Mouse (Mus musculus): Measurements from ENCODE around the gene Bbs10. TPM values are rescaled to one million over a fixed set of nuclear protein-coding genes. Genes with fewer than 3 reads are reported as not detected.

Gene Bbs10
- total RNA-seq, 2 experiments from 2014 or later: 1.1 to 2.4 TPM

DNA sequence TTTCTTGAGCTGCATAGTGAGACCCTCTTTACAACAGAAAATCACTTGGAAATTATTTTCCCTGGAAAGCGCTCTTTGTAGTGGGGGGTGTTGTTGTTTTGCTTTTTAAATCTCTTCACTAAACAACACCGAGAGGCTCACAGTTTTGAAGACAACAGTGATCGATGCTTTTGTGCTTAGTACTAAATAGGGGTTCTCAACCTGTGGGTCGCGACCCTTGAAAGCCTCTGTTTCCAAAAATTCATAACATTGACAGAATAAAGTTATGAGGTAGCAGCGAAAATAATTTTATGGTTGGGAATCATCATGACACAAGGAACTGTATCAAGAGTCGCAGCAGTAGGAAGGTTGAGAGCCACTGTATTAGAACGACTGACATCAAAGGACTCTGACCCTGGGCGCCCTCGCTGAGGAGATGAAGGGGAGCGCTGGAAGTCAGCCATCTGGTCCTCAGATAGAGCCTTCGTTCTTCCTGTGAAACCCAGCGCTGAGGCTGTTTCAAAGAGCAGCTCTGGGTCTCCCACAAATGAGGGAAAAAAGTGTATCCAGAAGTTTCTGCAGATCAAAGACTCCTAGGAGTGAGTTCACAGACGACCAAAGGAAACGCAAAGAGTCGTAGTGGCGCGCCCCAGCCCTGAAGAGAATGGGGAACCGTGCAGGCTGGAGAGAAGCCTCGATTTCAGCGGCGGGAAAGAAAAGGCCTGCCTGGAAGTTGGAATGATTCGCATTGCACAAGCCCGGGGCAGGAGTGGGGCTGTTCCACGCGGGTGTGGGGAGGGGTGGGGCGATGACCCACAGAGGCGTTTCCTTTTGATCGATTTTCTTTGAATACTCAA lies 37.3 kb downstream of the Bbs10 start:
- intact Hi-C loops (cut with DNase I): no loop called here
- H3K27ac ChIP-seq: no peak overlapping the region
- H3K4me3 ChIP-seq: peak overlapping the region; percentile 43
- no peak for TF ChIP-seq CTCF (IDR thresholded peaks at IDR 0.05)
- DNase-seq: no peak

DNA sequence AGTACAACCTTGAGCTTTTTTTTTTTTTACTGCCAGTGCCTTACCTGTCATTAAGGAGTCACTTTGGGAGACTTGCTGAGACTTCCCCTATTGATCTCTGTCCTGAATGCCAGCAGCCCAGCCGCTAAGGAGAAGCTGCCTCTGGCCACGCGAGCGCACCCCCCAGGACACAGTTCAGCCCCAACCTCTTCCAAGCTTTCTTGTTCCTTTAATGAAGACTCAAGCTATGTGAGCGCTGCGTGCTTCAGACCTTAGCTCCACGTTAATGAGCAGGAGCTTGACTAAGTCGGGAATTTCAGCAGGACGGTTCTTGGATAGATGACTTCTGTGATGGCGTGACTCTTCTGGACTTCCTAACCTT lies 37.9 kb downstream of the Bbs10 start:
- DNase-seq: no peak
- peak overlapping the region; percentile 43 for H3K4me3 ChIP-seq
- no peak for TF ChIP-seq CTCF (IDR thresholded peaks at IDR 0.05)
- H3K27ac ChIP-seq: no peak overlapping the region
- intact Hi-C loops (cut with DNase I): no loop called here

DNA sequence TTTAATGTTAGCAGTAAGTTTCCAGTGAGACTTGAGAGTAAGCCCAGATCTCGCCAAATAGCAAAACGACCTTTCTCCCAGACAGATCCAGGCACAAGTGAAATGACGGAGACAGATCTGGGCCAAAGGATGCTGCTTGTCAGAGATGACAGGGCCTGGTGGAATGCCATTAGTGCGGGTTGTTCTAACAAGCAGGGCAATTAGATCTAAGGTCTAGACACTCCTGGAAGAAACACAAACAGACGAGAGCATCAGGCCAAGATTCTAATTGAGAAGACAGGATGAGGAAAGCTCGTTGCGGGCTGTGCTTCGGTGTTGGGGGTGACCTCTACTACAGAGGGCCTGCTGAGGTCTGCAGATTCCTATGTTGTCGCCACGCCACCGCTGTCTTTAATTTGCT lies 40.8 kb downstream of the Bbs10 start:
- no peak for TF ChIP-seq CTCF (IDR thresholded peaks at IDR 0.05)
- intact Hi-C loops (cut with DNase I): no loop called here
- H3K27ac ChIP-seq: no peak overlapping the region
- DNase-seq: no peak
- no peak overlapping the region for H3K4me3 ChIP-seq

DNA sequence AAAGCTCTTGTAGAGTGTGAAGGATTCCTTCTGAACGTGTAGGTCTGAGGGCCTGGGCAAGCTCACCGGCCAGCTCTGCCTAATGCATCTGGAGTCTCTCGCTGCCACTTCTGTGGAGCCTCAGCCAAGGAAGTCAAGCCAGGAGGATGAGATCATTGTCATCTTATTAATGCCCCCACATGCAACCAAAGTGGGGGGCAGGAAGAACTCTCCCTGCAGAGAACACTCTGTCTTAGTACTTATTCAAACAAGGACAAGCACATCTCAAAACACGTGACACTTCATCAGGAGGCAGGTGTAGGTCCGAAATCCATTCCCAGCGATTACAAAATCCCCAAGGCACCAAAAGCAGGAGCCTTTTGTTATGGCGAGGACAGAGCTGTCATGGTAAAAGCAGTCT lies 43.3 kb downstream of the Bbs10 start:
- no peak for TF ChIP-seq CTCF (IDR thresholded peaks at IDR 0.05)
- DNase-seq: no peak
- intact Hi-C loops (cut with DNase I): no loop called here
- Histone ChIP-seq H3K27ac (no peak overlapping the region), H3K4me3 (no peak overlapping the region)

DNA sequence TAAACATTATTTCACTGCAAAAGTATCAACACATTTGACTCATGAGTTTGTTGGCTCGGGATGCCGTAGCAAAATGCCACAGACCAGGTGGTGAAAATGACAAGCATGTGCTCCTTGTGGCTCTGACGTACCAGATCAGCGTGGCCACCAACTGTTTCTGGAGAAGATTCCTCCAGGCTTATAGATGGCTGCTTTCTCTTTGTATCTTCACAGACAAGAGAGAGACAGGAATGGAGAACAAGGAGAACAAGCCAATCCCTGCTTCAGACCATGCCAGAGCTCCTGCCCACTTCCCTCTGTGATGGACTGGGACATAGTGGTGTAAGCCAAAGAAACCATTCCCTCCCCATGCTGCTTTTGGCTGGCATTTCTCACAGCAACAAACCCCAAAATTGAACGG lies 45.1 kb downstream of the Bbs10 start:
- intact Hi-C loops (cut with DNase I): no loop called here
- no peak for TF ChIP-seq CTCF (IDR thresholded peaks at IDR 0.05)
- DNase-seq: no peak
- no peak overlapping the region for H3K4me3 ChIP-seq
- no peak overlapping the region for H3K27ac ChIP-seq

DNA sequence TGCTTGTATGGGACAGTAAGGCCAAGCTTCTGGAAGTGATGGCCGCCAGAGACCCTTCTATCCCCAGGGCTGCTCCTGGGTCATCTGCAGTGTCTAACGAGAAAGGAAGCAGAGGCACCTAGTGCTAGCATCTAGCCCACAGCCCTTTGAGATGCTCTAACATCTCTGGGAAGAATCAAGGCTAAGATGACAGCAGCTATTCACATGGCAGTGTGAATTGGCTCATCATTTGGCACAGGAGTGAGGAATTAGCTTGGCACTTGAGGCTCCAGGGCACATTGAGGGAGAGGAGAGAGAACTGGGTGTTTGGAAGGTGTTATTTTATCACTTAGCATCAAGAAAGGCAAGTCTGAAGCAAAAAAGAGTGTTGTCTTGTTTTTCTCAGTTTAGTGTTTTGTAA lies 49.8 kb downstream of the Bbs10 start:
- DNase-seq: no peak
- no peak for TF ChIP-seq CTCF (IDR thresholded peaks at IDR 0.05)
- Histone ChIP-seq H3K27ac (no peak overlapping the region), H3K4me3 (no peak overlapping the region)
- intact Hi-C loops (cut with DNase I): no loop called here

Other genes with a start within 250 kb of the Bbs10 start
- gene Osbpl8, start 133.9 kb upstream of the Bbs10 start, total RNA-seq (2021): 10 to 100 TPM; 13.6 to 15.6 TPM
- 10 to 100 TPM; 62.8 to 64.2 TPM for gene Nap1l1, start 174.5 kb downstream of the Bbs10 start, total RNA-seq (2021)
- gene Phlda1, start 207.6 kb downstream of the Bbs10 start, total RNA-seq (2021): 1 to 10 TPM; 4.2 to 4.9 TPM

Data from gastrocnemius, adult 2 months (tissue).